Mouse (Mus musculus) myocyte (in vitro differentiated cells): ENCODE data around the gene Ppp1r16b. TPM values are rescaled to one million over a fixed set of nuclear protein-coding genes. Genes with fewer than 3 reads are reported as not detected.

Experiments used
- H3K27me3 ChIP-seq: one replicate; pipeline ENCODE4 v1.6.1; 2011; ENCODE audit not compliant: control insufficient read depth, insufficient read depth, insufficient read length
- H3K36me3 ChIP-seq: one replicate; pipeline ENCODE4 v1.6.1; 2011; ENCODE audit not compliant: control insufficient read depth, insufficient read depth
- H3K4me2 ChIP-seq: one replicate; pipeline ENCODE4 v1.6.1; 2011; ENCODE audit warnings: low read depth, control low read depth
- H3K4me3 ChIP-seq: one replicate; pipeline ENCODE4 v1.5.1; 2011; ENCODE audit warnings: mild to moderate bottlenecking, control low read depth, moderate library complexity
- H3K79me2 ChIP-seq: one replicate; pipeline ENCODE4 v1.6.1; 2011; ENCODE audit not compliant: control insufficient read depth, insufficient read depth
- H3ac ChIP-seq: one replicate; pipeline ENCODE4 v1.6.1; 2011; ENCODE audit not compliant: control insufficient read depth, insufficient read length
- CEBPB ChIP-seq: IDR thresholded peaks from 2 replicates; pipeline ENCODE4 v1.6.1; 2011; ENCODE audit warnings: mild to moderate bottlenecking, moderate library complexity; ENCODE audit not compliant: poor library complexity, insufficient read depth, severe bottlenecking
- E2F4 ChIP-seq: IDR thresholded peaks from one replicate; pipeline ENCODE4 v1.6.1; 2011; ENCODE audit warnings: mild to moderate bottlenecking, control low read depth, moderate library complexity; ENCODE audit not compliant: insufficient read depth
- MAX ChIP-seq: IDR thresholded peaks from one replicate; pipeline ENCODE4 v1.6.1; 2011; ENCODE audit warnings: low read depth, mild to moderate bottlenecking, control low read depth
- MYOD1 ChIP-seq, 3 experiments: IDR thresholded peaks; one replicate each; pipeline ENCODE4 v1.6.1; 2011; ENCODE audit warnings: control low read depth in 2 of 3, low read depth in 2 of 3, mild to moderate bottlenecking in 2 of 3, moderate library complexity in 1 of 3; ENCODE audit not compliant: insufficient read length in 2 of 3, control insufficient read depth in 1 of 3
- MYOG ChIP-seq, 3 experiments: IDR thresholded peaks; one replicate each; pipeline ENCODE4 v1.6.1; 2011; ENCODE audit warnings: control low read depth in 2 of 3, low read depth in 2 of 3, mild to moderate bottlenecking in 2 of 3; ENCODE audit not compliant: insufficient read length in 2 of 3, control insufficient read depth in 1 of 3, insufficient read depth in 1 of 3
- POLR2A ChIP-seq: IDR thresholded peaks from one replicate; pipeline ENCODE4 v1.6.1; 2011; ENCODE audit warnings: low read depth, mild to moderate bottlenecking, control low read depth, moderate library complexity; ENCODE audit not compliant: insufficient read length
- POLR2AphosphoS2 ChIP-seq: IDR thresholded peaks from one replicate; pipeline ENCODE4 v1.6.1; 2011; ENCODE audit warnings: low read depth, control low read depth; ENCODE audit not compliant: insufficient read length
- REST ChIP-seq: IDR thresholded peaks from one replicate; pipeline ENCODE4 v1.6.1; 2011; ENCODE audit warnings: mild to moderate bottlenecking, control low read depth, moderate library complexity; ENCODE audit not compliant: insufficient read depth, insufficient read length
- SRF ChIP-seq: IDR thresholded peaks from one replicate; pipeline ENCODE4 v1.6.1; 2011; ENCODE audit warnings: low read depth; ENCODE audit not compliant: control insufficient read depth, insufficient read length
- TCF12 ChIP-seq: IDR thresholded peaks from one replicate; pipeline ENCODE4 v1.6.1; 2011; ENCODE audit warnings: mild to moderate bottlenecking, control low read depth; ENCODE audit not compliant: poor library complexity, insufficient read depth, severe bottlenecking
- TCF3 ChIP-seq: IDR thresholded peaks from one replicate; pipeline ENCODE4 v1.6.1; 2011; ENCODE audit warnings: low read depth, control low read depth; ENCODE audit not compliant: insufficient read length
- USF1 ChIP-seq: IDR thresholded peaks from one replicate; pipeline ENCODE4 v1.6.1; 2011; ENCODE audit warnings: low read depth, mild to moderate bottlenecking, control low read depth, moderate library complexity
- polyA plus RNA-seq: library from polyadenylated mRNA; unstranded; fragments of >200 nt; fragmentation: generic; extraction: Trizol; gene quantifications from one replicate; pipeline ENCODE4 v1.2.1, GENCODE M21; 2012; ENCODE audit warnings: missing spikeins

Ppp1r16b gene
- polyA plus RNA-seq, 1 experiment, result 0.05 TPM

- H3K27me3 ChIP-seq, result no peaks in the 10 kb centered on the region
- H3K4me3 ChIP-seq, result peak overlapping the region; percentile 49
- peaks cover 68% of the 10 kb centered on the region for H3K79me2 ChIP-seq
- H3K36me3 ChIP-seq, result no peaks in the 10 kb centered on the region
- H3K4me2 ChIP-seq, result peak overlapping the region; percentile 89
- TF ChIP-seq POLR2A, result no peak
- no peak for TF ChIP-seq POLR2AphosphoS2
- no peak for TF ChIP-seq MYOG (IDR thresholded peaks at IDR 0.05; ENCODE audit: control insufficient read depth in 1 of 3, insufficient read depth in 1 of 3, insufficient read length in 2 of 3, low read depth in 2 of 3)
- no peak for TF ChIP-seq E2F4
- TF ChIP-seq TCF3, result no peak
- TF ChIP-seq MYOD1 (IDR thresholded peaks at IDR 0.05; ENCODE audit: control insufficient read depth in 1 of 3, insufficient read length in 2 of 3, low read depth in 2 of 3), result no peak
- H3ac ChIP-seq, result no peak overlapping the region
Measured at GRCm38 (mm10) chr2:158770126-158770757, 105.0 kb downstream of the Ppp1r16b start.

- H3ac ChIP-seq, result no peak overlapping the region
- peaks cover 73% of the 10 kb centered on the region for H3K79me2 ChIP-seq
- no peak overlapping the region for H3K4me3 ChIP-seq
- H3K36me3 ChIP-seq, result no peaks in the 10 kb centered on the region
- H3K4me2 ChIP-seq, result peak overlapping the region; percentile 89
- TF ChIP-seq E2F4, result no peak
- H3K27me3 ChIP-seq, result no peaks in the 10 kb centered on the region
Measured at GRCm38 (mm10) chr2:158771066-158771763, 106.0 kb downstream of the Ppp1r16b start.

DNA sequence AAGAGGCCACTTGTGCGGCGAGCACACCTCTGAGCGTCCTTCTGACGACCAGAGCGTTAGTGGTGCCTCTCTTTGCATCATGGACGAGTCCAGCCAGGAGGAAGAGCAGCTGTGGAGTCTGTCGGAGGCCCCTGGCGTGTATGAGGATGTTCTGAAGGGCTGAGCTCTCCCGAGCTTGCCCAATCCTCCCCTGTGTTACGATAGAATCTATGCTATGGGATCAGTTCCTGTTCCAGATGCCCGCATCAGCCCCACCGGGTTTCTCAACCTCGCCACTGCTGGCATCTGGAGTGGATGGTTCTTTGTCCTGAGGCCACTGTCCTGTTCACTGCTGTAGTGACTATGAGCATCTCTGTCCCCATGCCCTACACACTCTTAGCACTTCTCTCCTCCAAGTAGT, 107.6 kb downstream of the Ppp1r16b start:
- H3K4me2 ChIP-seq, result no peak overlapping the region
- no peaks in the 10 kb centered on the region for H3K27me3 ChIP-seq
- no peak for TF ChIP-seq USF1
- TF ChIP-seq E2F4, result no peak
- TF ChIP-seq TCF3, result no peak
- no peaks in the 10 kb centered on the region for H3K36me3 ChIP-seq
- H3K79me2 ChIP-seq, result peaks cover 86% of the 10 kb centered on the region
- no peak overlapping the region for H3ac ChIP-seq
- no peak overlapping the region for H3K4me3 ChIP-seq

- H3K36me3 ChIP-seq, result peaks cover 3% of the 10 kb centered on the region
- no peak overlapping the region for H3K4me2 ChIP-seq
- H3ac ChIP-seq, result no peak overlapping the region
Measured at GRCm38 (mm10) chr2:158774886-158775285, 109.7 kb downstream of the Ppp1r16b start.

GRCm38 (mm10) chr2:158776716-158777115, 111.5 kb downstream of the Ppp1r16b start:
- Histone ChIP-seq H3K27me3 (no peaks in the 10 kb centered on the region), H3ac (no peak overlapping the region), H3K4me3 (no peak overlapping the region), H3K36me3 (peaks cover 13% of the 10 kb centered on the region), H3K4me2 (no peak overlapping the region), H3K79me2 (peaks cover 66% of the 10 kb centered on the region)
- TF ChIP-seq TCF12 (no peak), USF1 (no peak), CEBPB (no peak), TCF3 (no peak), MYOD1 (IDR thresholded peaks at IDR 0.05; ENCODE audit: control insufficient read depth in 1 of 3, insufficient read length in 2 of 3, low read depth in 2 of 3) (no peak), E2F4 (no peak), REST (no peak), MAX (no peak), POLR2A (no peak), MYOG (IDR thresholded peaks at IDR 0.05; ENCODE audit: control insufficient read depth in 1 of 3, insufficient read depth in 1 of 3, insufficient read length in 2 of 3, low read depth in 2 of 3) (no peak), SRF (no peak), POLR2AphosphoS2 (no peak)

More at GRCm38 (mm10) chr2:158774886-158775285, 109.7 kb downstream of the Ppp1r16b start:
- TF ChIP-seq REST, result no peak
- TF ChIP-seq USF1, result no peak
- no peak for TF ChIP-seq TCF3
- no peak for TF ChIP-seq POLR2AphosphoS2
- no peak for TF ChIP-seq SRF
- TF ChIP-seq TCF12, result no peak
- TF ChIP-seq CEBPB, result no peak
- no peak for TF ChIP-seq MYOG (IDR thresholded peaks at IDR 0.05; ENCODE audit: control insufficient read depth in 1 of 3, insufficient read depth in 1 of 3, insufficient read length in 2 of 3, low read depth in 2 of 3)
- TF ChIP-seq POLR2A, result no peak
- TF ChIP-seq E2F4, result no peak
- no peak for TF ChIP-seq MAX
- no peak for TF ChIP-seq MYOD1 (IDR thresholded peaks at IDR 0.05; ENCODE audit: control insufficient read depth in 1 of 3, insufficient read length in 2 of 3, low read depth in 2 of 3)
- no peak overlapping the region for H3K4me3 ChIP-seq
- no peaks in the 10 kb centered on the region for H3K27me3 ChIP-seq
- peaks cover 84% of the 10 kb centered on the region for H3K79me2 ChIP-seq
